Mouse (Mus musculus) hindbrain, embryonic 10.5 days (tissue): ENCODE data around the gene Tor1aip1. TPM values are rescaled to one million over a fixed set of nuclear protein-coding genes. Genes with fewer than 3 reads are reported as not detected.

Source experiments
- DNase-seq: peaks from one replicate; pipeline ENCODE4 v3.0.0-alpha.2; 2017; ENCODE audit warnings: low spot score
- H3K27ac ChIP-seq: fragments of 300-500 bp; sonication (generic); 2 replicates; pipeline ENCODE4 v1.5.1; 2016; ENCODE audit warnings: mild to moderate bottlenecking, moderate library complexity
- H3K27me3 ChIP-seq: fragments of 300-500 bp; sonication (generic); 2 replicates; pipeline ENCODE4 v1.6.1; 2016; ENCODE audit warnings: mild to moderate bottlenecking; ENCODE audit not compliant: poor library complexity, insufficient read depth, severe bottlenecking
- H3K36me3 ChIP-seq: fragments of 300-500 bp; sonication (generic); 2 replicates; pipeline ENCODE4 v1.6.1; 2016; ENCODE audit warnings: mild to moderate bottlenecking, moderate library complexity
- H3K4me1 ChIP-seq: fragments of 300-500 bp; sonication (generic); replicated peaks from 2 replicates; pipeline ENCODE4 v1.6.1; 2016; ENCODE audit warnings: mild to moderate bottlenecking
- H3K4me3 ChIP-seq: fragments of 300-500 bp; sonication (generic); 2 replicates; pipeline ENCODE4 v1.5.1; 2016; ENCODE audit warnings: mild to moderate bottlenecking, moderate library complexity
- H3K9me3 ChIP-seq: fragments of 300-500 bp; sonication (generic); 2 replicates; pipeline ENCODE4 v1.6.1; 2016; ENCODE audit warnings: mild to moderate bottlenecking, moderate library complexity
- WGBS: fragments of 180-500 bp; shearing (Covaris S2); methylation state at CpG from one replicate; pipeline ENCODE4 v1.1.7; 2016; 5-methylcytosine and 5-hydroxymethylcytosine counted together
- polyA plus RNA-seq: library from polyadenylated mRNA; unstranded; fragments of >200 nt; fragmentation: Nextera tagmentation; extraction: Ambion mirVana; gene quantifications from 2 replicates; pipeline ENCODE4 v1.2.1, GENCODE M21; 2016

The Tor1aip1 gene
- polyA plus RNA-seq, result 34.5 and 41.9 TPM in 2 replicates

- Histone ChIP-seq H3K9me3 (no peaks in the 10 kb centered on the region), H3K36me3 (peaks cover 29% of the 10 kb centered on the region), H3K27ac (peak within 1 kb of the TSS; percentile 99), H3K4me1 (peaks cover 25% of the 10 kb centered on the region), H3K4me3 (peak within 1 kb of the TSS; percentile 82), H3K27me3 (no peaks in the 10 kb centered on the region)
- peak; percentile 98 for DNase-seq
- WGBS, result under 1% methylated on average over 59 of the region's 59 CpGs
Measured at GRCm38 (mm10) chr1:156035930-156036737, at the start of gene Tor1aip1. Gene Tor1aip1, minus strand, starts transcription at chr1:156036480.

GRCm38 (mm10) chr1:156085770-156086169, 49.5 kb upstream of the Tor1aip1 start:
- Histone ChIP-seq H3K4me1 (peaks cover 10% of the 10 kb centered on the region), H3K27ac (no peak overlapping the region), H3K27me3 (no peaks in the 10 kb centered on the region; the same call in 1 of the 2 replicates), H3K4me3 (no peak overlapping the region), H3K9me3 (no peaks in the 10 kb centered on the region), H3K36me3 (no peaks in the 10 kb centered on the region)
- peak; percentile 28 for DNase-seq
- 63% methylated on average over 5 of the region's 5 CpGs for WGBS

GRCm38 (mm10) chr1:156084603-156085002, 48.3 kb upstream of the Tor1aip1 start:
- no peak for DNase-seq
- no peak overlapping the region for H3K27ac ChIP-seq
- no peaks in the 10 kb centered on the region for H3K9me3 ChIP-seq
- WGBS, result 68% methylated on average over 3 of the region's 3 CpGs
- no peaks in the 10 kb centered on the region for H3K4me1 ChIP-seq
- no peaks in the 10 kb centered on the region; the same call in 1 of the 2 replicates for H3K27me3 ChIP-seq
- no peaks in the 10 kb centered on the region for H3K36me3 ChIP-seq
- H3K4me3 ChIP-seq, result no peak overlapping the region

- 61% methylated on average over 3 of the region's 3 CpGs for WGBS
- DNase-seq, result peak; percentile 29
- Histone ChIP-seq H3K4me3 (no peak overlapping the region), H3K27me3 (no peaks in the 10 kb centered on the region), H3K36me3 (no peaks in the 10 kb centered on the region), H3K4me1 (peaks cover 36% of the 10 kb centered on the region), H3K9me3 (no peaks in the 10 kb centered on the region), H3K27ac (no peak overlapping the region)
Measured at GRCm38 (mm10) chr1:156077655-156078054, 41.4 kb upstream of the Tor1aip1 start.

DNA sequence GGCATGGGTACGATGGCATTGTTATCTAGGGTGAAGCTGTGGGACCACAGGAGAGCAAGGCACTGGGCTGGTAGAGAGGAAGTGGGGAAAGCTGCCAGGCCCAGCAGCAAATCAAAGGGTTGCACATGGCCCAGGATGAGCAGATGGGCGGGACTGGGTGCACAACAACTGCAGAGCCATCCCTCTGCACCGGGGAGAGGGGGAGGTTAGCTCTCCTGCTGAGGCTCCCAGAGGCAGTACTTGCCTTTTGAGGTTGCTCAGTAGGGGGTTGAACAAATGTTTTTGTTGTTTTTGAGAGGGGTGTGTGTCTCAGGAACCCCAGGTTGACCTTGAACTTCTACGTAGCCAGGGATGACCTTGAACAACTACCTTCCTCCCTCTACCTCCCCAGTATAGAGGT, 40.2 kb upstream of the Tor1aip1 start:
- Histone ChIP-seq H3K36me3 (no peaks in the 10 kb centered on the region), H3K27ac (0 out of 2 replicates have a peak overlapping the region, but pooled peaks have one; percentile 45), H3K9me3 (no peaks in the 10 kb centered on the region), H3K27me3 (no peaks in the 10 kb centered on the region), H3K4me3 (no peak overlapping the region), H3K4me1 (peaks cover 36% of the 10 kb centered on the region)
- WGBS, result 43% methylated on average over 4 of the region's 4 CpGs
- DNase-seq, result no peak

- no peaks in the 10 kb centered on the region for H3K9me3 ChIP-seq
- peaks cover 36% of the 10 kb centered on the region for H3K4me1 ChIP-seq
- peak; percentile 72 for DNase-seq
- peak overlapping the region; percentile 69 for H3K27ac ChIP-seq
- H3K4me3 ChIP-seq, result no peak overlapping the region
- H3K36me3 ChIP-seq, result no peaks in the 10 kb centered on the region
- H3K27me3 ChIP-seq, result no peaks in the 10 kb centered on the region
- 49% methylated on average over 8 of the region's 8 CpGs for WGBS
Measured at GRCm38 (mm10) chr1:156074575-156074974, 38.3 kb upstream of the Tor1aip1 start.

DNA sequence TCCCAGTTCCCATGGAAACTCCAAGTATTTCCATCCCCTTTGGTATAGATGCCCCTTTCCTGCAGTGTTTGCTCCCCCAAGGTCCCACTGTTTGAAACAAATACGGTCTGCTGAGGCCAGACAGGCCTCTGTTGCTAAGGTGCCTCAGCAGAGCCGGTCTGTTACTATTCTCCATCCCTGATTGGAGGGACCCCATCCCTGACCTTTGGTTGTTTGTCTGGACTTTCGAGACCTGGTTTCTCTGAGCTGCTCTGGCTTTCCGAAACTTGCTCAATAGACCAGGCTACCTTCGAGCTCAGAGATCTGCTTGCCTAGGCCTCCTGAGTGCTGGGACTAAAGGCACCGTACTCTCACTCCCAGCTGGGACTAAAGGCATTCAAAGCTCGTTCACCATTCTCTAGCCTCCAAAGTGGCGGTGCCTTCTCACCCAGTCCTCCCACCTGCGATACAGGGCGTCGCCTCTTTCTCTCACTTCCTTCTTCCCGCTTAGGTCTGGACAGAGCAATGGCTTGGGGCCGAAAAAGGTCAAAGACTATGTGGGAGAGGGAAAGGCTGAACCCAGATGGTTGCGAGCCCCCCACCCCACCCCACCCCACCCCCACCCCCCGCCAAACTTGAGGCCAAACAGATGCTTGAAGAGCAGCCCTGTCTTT, 37.0 kb upstream of the Tor1aip1 start:
- peaks cover 32% of the 10 kb centered on the region for H3K4me1 ChIP-seq
- H3K27ac ChIP-seq, result no peak overlapping the region
- WGBS, result 55% methylated on average over 15 of the region's 15 CpGs
- no peaks in the 10 kb centered on the region for H3K27me3 ChIP-seq
- no peak overlapping the region for H3K4me3 ChIP-seq
- peaks cover 2% of the 10 kb centered on the region; the same call in 1 of the 2 replicates for H3K36me3 ChIP-seq
- H3K9me3 ChIP-seq, result no peaks in the 10 kb centered on the region
- DNase-seq, result no peak

GRCm38 (mm10) chr1:156070106-156070505, 33.8 kb upstream of the Tor1aip1 start:
- H3K4me3 ChIP-seq, result no peak overlapping the region
- H3K36me3 ChIP-seq, result peaks cover 23% of the 10 kb centered on the region
- no peaks in the 10 kb centered on the region for H3K27me3 ChIP-seq
- DNase-seq, result no peak
- peaks cover 19% of the 10 kb centered on the region for H3K4me1 ChIP-seq
- 90% methylated on average over 14 of the region's 14 CpGs for WGBS
- no peak overlapping the region for H3K27ac ChIP-seq
- H3K9me3 ChIP-seq, result no peaks in the 10 kb centered on the region

DNA sequence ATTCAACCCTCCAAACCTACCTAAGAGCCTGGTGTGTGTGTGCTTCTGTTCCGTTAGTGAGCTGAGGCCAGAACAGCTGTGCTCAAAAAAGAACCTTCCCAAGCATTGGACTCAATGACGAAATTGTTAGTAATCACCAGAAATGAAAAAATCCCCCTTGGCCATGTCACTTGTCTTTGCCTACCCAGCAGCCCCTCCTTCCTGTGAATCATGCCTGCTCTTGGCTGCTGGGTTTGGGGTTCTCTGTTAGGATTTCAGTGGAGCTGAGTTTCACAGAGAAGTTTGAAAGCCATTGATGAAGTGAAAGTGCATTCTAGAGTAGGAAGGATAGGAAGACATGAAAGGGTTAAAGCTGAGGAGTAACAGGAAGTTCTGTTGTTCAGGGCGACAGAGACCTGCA, 29.9 kb upstream of the Tor1aip1 start:
- Histone ChIP-seq H3K4me3 (no peak overlapping the region), H3K9me3 (no peaks in the 10 kb centered on the region), H3K27ac (no peak overlapping the region), H3K27me3 (no peaks in the 10 kb centered on the region), H3K4me1 (no peaks in the 10 kb centered on the region), H3K36me3 (peaks cover 61% of the 10 kb centered on the region)
- WGBS, result 64% methylated on average over 3 of the region's 3 CpGs
- no peak for DNase-seq

DNA sequence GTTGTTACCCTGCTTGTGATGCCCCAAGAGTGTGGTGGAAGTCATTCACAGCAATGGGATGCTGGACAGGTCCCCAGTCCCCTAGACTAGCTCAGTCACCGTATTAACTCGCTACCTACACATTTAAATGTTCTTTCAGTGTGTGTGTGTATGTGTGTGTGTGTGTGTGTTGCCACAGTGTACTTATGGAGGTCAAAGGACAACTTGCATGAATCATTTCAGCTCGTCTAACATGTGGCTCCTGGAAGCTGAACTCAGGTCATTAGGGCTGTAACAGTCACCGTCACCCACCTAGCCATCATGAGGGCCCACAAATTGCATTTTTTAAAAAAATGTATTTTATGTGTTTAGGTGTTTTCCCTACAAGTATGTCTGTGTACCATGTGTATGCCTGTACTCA, 25.9 kb upstream of the Tor1aip1 start:
- H3K27ac ChIP-seq, result no peak overlapping the region

GRCm38 (mm10) chr1:156058207-156058606, 21.9 kb upstream of the Tor1aip1 start:
- H3K27ac ChIP-seq, result no peak overlapping the region
- no peak overlapping the region for H3K4me3 ChIP-seq
- no peak for DNase-seq
- WGBS, result 87% methylated on average over 2 of the region's 2 CpGs
- H3K9me3 ChIP-seq, result no peaks in the 10 kb centered on the region
- no peaks in the 10 kb centered on the region for H3K27me3 ChIP-seq
- peaks cover 58% of the 10 kb centered on the region for H3K36me3 ChIP-seq
- H3K4me1 ChIP-seq, result no peaks in the 10 kb centered on the region

More for the DNA sequence above, 25.9 kb upstream of the Tor1aip1 start:
- Histone ChIP-seq H3K9me3 (no peaks in the 10 kb centered on the region), H3K36me3 (peaks cover 71% of the 10 kb centered on the region), H3K4me3 (no peak overlapping the region), H3K4me1 (no peaks in the 10 kb centered on the region), H3K27me3 (no peaks in the 10 kb centered on the region)
- DNase-seq, result no peak
- WGBS, result 95% methylated on average over 4 of the region's 4 CpGs

- 90% methylated on average over 3 of the region's 3 CpGs for WGBS
- Histone ChIP-seq H3K27me3 (no peaks in the 10 kb centered on the region), H3K4me1 (peaks cover 15% of the 10 kb centered on the region), H3K4me3 (no peak overlapping the region), H3K27ac (no peak overlapping the region), H3K9me3 (no peaks in the 10 kb centered on the region), H3K36me3 (peaks cover 83% of the 10 kb centered on the region)
- DNase-seq, result no peak
Measured at GRCm38 (mm10) chr1:156046688-156047087, 10.4 kb upstream of the Tor1aip1 start.

GRCm38 (mm10) chr1:156044211-156044611, 7.9 kb upstream of the Tor1aip1 start:
- Histone ChIP-seq H3K27ac (no peak overlapping the region), H3K27me3 (no peaks in the 10 kb centered on the region), H3K4me3 (no peak overlapping the region), H3K36me3 (peaks cover 58% of the 10 kb centered on the region), H3K9me3 (no peaks in the 10 kb centered on the region), H3K4me1 (peaks cover 24% of the 10 kb centered on the region)
- no peak for DNase-seq
- 93% methylated on average over 5 of the region's 5 CpGs for WGBS
